Mouse (Mus musculus): ENCODE measurements around the gene Brd3. TPM values are rescaled to one million over a fixed set of nuclear protein-coding genes. Genes with fewer than 3 reads are reported as not detected.

Brd3 gene
- polyA plus RNA-seq, 1 experiment from 2014 or later, result 91.2 TPM

GRCm38 (mm10) chr2:27505539-27505938, 1.9 kb downstream of the Brd3 start:
- no peak overlapping the region for H3K9ac ChIP-seq
- H3K36me3 ChIP-seq, result no peaks in the 10 kb centered on the region
- H3K4me1 ChIP-seq (replicated peaks), result 0 out of 2 replicates have a peak, but pooled peaks cover 19% of the 10 kb centered on the region
- peak; percentile 87 for ATAC-seq
- 0 out of 2 replicates have a peak overlapping the region, but pooled peaks have one; percentile 4 for H3K4me2 ChIP-seq (replicated peaks)
- H3K27ac ChIP-seq, result 0 out of 2 replicates have a peak overlapping the region, but pooled peaks have one; percentile 5
- H3K27me3 ChIP-seq (replicated peaks), result no peaks in the 10 kb centered on the region
- WGBS, result 11% methylated on average over 6 of the region's 6 CpGs
- H3K9me3 ChIP-seq, result no peaks in the 10 kb centered on the region
- H3K4me3 ChIP-seq (replicated peaks), result no peak overlapping the region

GRCm38 (mm10) chr2:27504113-27504885, 3.2 kb downstream of the Brd3 start:
- H3K4me1 ChIP-seq (replicated peaks), result 0 out of 2 replicates have a peak, but pooled peaks cover 19% of the 10 kb centered on the region
- no peak; the same call in 1 of the 2 replicates for ATAC-seq
- WGBS, result 51% methylated on average over 7 of the region's 7 CpGs

GRCm38 (mm10) chr2:27496391-27497028, 11.0 kb downstream of the Brd3 start:
- Histone ChIP-seq H3K27me3 (replicated peaks) (no peaks in the 10 kb centered on the region), H3K4me3 (replicated peaks) (peak overlapping the region; percentile 24), H3K9me3 (no peaks in the 10 kb centered on the region), H3K4me1 (replicated peaks) (no peaks in the 10 kb centered on the region), H3K36me3 (no peaks in the 10 kb centered on the region), H3K27ac (no peak overlapping the region), H3K9ac (no peak overlapping the region), H3K4me2 (replicated peaks) (peak overlapping the region; percentile 48)
- WGBS, result 59% methylated on average over 23 of the region's 23 CpGs
- no peak for ATAC-seq

More at GRCm38 (mm10) chr2:27504113-27504885, 3.2 kb downstream of the Brd3 start:
- H3K4me2 ChIP-seq (replicated peaks), result no peak overlapping the region
- H3K36me3 ChIP-seq, result no peaks in the 10 kb centered on the region
- H3K27me3 ChIP-seq (replicated peaks), result no peaks in the 10 kb centered on the region
- H3K27ac ChIP-seq, result 0 out of 2 replicates have a peak overlapping the region, but pooled peaks have one; percentile 44
- no peak overlapping the region for H3K9ac ChIP-seq
- no peaks in the 10 kb centered on the region for H3K9me3 ChIP-seq
- no peak overlapping the region for H3K4me3 ChIP-seq (replicated peaks)

GRCm38 (mm10) chr2:27493971-27494370, 13.5 kb downstream of the Brd3 start:
- 94% methylated on average over 3 of the region's 3 CpGs for WGBS
- no peak overlapping the region for H3K4me3 ChIP-seq (replicated peaks)
- no peaks in the 10 kb centered on the region for H3K9me3 ChIP-seq
- ATAC-seq, result no peak
- no peak overlapping the region for H3K4me2 ChIP-seq (replicated peaks)
- no peak overlapping the region for H3K9ac ChIP-seq
- H3K4me1 ChIP-seq (replicated peaks), result no peaks in the 10 kb centered on the region
- H3K36me3 ChIP-seq, result no peaks in the 10 kb centered on the region
- no peak overlapping the region for H3K27ac ChIP-seq
- no peaks in the 10 kb centered on the region for H3K27me3 ChIP-seq (replicated peaks)

GRCm38 (mm10) chr2:27490939-27491338, 16.5 kb downstream of the Brd3 start:
- no peak for ATAC-seq
- no peaks in the 10 kb centered on the region for H3K4me1 ChIP-seq (replicated peaks)
- no peaks in the 10 kb centered on the region for H3K9me3 ChIP-seq
- no peaks in the 10 kb centered on the region for H3K27me3 ChIP-seq (replicated peaks)
- no peak overlapping the region for H3K4me3 ChIP-seq (replicated peaks)
- no peak overlapping the region for H3K9ac ChIP-seq
- no peaks in the 10 kb centered on the region for H3K36me3 ChIP-seq
- no peak overlapping the region for H3K27ac ChIP-seq
- no peak overlapping the region for H3K4me2 ChIP-seq (replicated peaks)
- 84% methylated on average over 2 of the region's 2 CpGs for WGBS

GRCm38 (mm10) chr2:27488362-27488761, 19.1 kb downstream of the Brd3 start:
- no peak for ATAC-seq
- WGBS, result 91% methylated on average over 1 of the region's 1 CpGs

GRCm38 (mm10) chr2:27487336-27488049, 20.0 kb downstream of the Brd3 start:
- ATAC-seq, result no peak
- WGBS, result 72% methylated on average over 3 of the region's 4 CpGs

More at GRCm38 (mm10) chr2:27488362-27488761, 19.1 kb downstream of the Brd3 start:
- H3K9ac ChIP-seq, result no peak overlapping the region
- no peaks in the 10 kb centered on the region for H3K36me3 ChIP-seq
- H3K4me2 ChIP-seq (replicated peaks), result no peak overlapping the region
- H3K27ac ChIP-seq, result no peak overlapping the region
- H3K9me3 ChIP-seq, result no peaks in the 10 kb centered on the region
- H3K4me3 ChIP-seq (replicated peaks), result no peak overlapping the region
- H3K4me1 ChIP-seq (replicated peaks), result no peaks in the 10 kb centered on the region
- no peaks in the 10 kb centered on the region for H3K27me3 ChIP-seq (replicated peaks)

GRCm38 (mm10) chr2:27486725-27487124, 20.7 kb downstream of the Brd3 start:
- ATAC-seq, result no peak
- Histone ChIP-seq H3K4me2 (replicated peaks) (no peak overlapping the region), H3K4me3 (replicated peaks) (no peak overlapping the region), H3K36me3 (no peaks in the 10 kb centered on the region), H3K9ac (no peak overlapping the region), H3K27ac (no peak overlapping the region), H3K9me3 (no peaks in the 10 kb centered on the region), H3K27me3 (replicated peaks) (no peaks in the 10 kb centered on the region), H3K4me1 (replicated peaks) (no peaks in the 10 kb centered on the region)
- 68% methylated on average over 4 of the region's 4 CpGs for WGBS

More at GRCm38 (mm10) chr2:27487336-27488049, 20.0 kb downstream of the Brd3 start:
- Histone ChIP-seq H3K4me1 (replicated peaks) (no peaks in the 10 kb centered on the region), H3K9ac (no peak overlapping the region), H3K9me3 (no peaks in the 10 kb centered on the region), H3K36me3 (no peaks in the 10 kb centered on the region), H3K27me3 (replicated peaks) (no peaks in the 10 kb centered on the region), H3K4me3 (replicated peaks) (no peak overlapping the region), H3K4me2 (replicated peaks) (no peak overlapping the region), H3K27ac (no peak overlapping the region)

GRCm38 (mm10) chr2:27482265-27482861, 25.1 kb downstream of the Brd3 start:
- no peaks in the 10 kb centered on the region for H3K4me1 ChIP-seq (replicated peaks)
- no peaks in the 10 kb centered on the region for H3K27me3 ChIP-seq (replicated peaks)
- no peaks in the 10 kb centered on the region for H3K36me3 ChIP-seq
- WGBS, result 73% methylated on average over 7 of the region's 7 CpGs
- no peak overlapping the region for H3K9ac ChIP-seq
- no peak for ATAC-seq
- no peaks in the 10 kb centered on the region for H3K9me3 ChIP-seq
- no peak overlapping the region for H3K4me3 ChIP-seq (replicated peaks)
- H3K27ac ChIP-seq, result no peak overlapping the region
- no peak overlapping the region for H3K4me2 ChIP-seq (replicated peaks)

GRCm38 (mm10) chr2:27480367-27480766, 27.1 kb downstream of the Brd3 start:
- Histone ChIP-seq H3K9me3 (no peaks in the 10 kb centered on the region), H3K4me1 (replicated peaks) (0 out of 2 replicates have a peak, but pooled peaks cover 3% of the 10 kb centered on the region), H3K36me3 (no peaks in the 10 kb centered on the region), H3K4me2 (replicated peaks) (no peak overlapping the region), H3K27me3 (replicated peaks) (no peaks in the 10 kb centered on the region), H3K4me3 (replicated peaks) (no peak overlapping the region), H3K27ac (no peak overlapping the region), H3K9ac (no peak overlapping the region)
- no peak for ATAC-seq
- 68% methylated on average over 4 of the region's 4 CpGs for WGBS

- Histone ChIP-seq H3K4me2 (replicated peaks) (no peak overlapping the region), H3K27ac (no peak overlapping the region), H3K36me3 (no peaks in the 10 kb centered on the region), H3K9ac (no peak overlapping the region), H3K27me3 (replicated peaks) (no peaks in the 10 kb centered on the region), H3K4me3 (replicated peaks) (no peak overlapping the region), H3K9me3 (no peaks in the 10 kb centered on the region), H3K4me1 (replicated peaks) (0 out of 2 replicates have a peak, but pooled peaks cover 3% of the 10 kb centered on the region)
- 60% methylated on average over 4 of the region's 4 CpGs for WGBS
- no peak for ATAC-seq
Observed at GRCm38 (mm10) chr2:27479821-27480220, 27.6 kb downstream of the Brd3 start.
